Comparison of ENCODE assay signal across 8 mouse cellular contexts in the genomic region with DNA sequence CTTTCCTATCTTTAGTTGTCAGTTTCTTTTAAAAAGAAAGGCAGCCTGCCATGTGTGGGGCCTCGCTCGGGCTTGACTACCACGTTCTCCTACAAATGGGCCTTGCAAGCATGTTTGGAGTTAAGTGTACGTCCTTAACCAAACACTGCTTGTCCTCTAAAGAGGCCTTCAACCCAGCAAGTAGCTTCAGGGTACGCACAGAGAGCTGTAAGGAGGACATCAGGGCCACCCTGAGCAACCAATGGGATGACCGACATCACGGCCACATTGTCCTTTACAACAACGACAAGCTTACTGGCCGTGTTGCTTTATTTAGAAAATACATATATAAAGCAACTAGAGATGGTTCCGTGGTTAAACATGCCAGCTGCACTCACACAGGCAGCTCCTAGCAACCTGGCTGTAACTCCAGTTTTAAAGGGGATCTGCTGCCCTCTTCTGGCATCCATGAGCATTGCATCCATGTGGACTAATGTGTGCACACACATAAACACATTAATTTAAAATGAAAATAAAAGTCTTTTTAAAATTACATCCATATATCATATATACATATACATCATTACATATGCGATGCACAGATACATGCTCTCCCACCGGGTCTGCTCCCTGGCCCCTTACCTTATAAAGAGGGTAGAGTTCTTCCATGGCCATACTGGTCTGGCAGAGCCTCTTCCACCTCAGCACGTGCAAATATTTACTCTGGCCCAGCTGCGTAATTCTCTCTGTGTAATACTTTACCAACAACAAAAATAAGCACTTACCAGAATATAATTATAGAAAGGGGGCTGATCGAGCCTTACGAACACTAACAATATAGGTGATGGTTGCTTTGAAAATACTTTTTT. TPM values are rescaled to one million over a fixed set of nuclear protein-coding genes. Genes with fewer than 3 reads are reported as not detected.
DNase-seq lines count a peak whose midpoint lies in the region; ATAC-seq and TF ChIP-seq lines count a peak whose summit lies in the region.

No protein-coding gene starts in this region.

- TF ChIP-seq POLR2A in myocyte (IDR thresholded peaks at IDR 0.05; ENCODE audit: insufficient read length, low read depth) = no peak

- no peaks in the 10 kb centered on the region for H3K9me3 ChIP-seq in liver, embryonic 12.5 days (replicated peaks)
- no peaks in the 10 kb centered on the region for H3K9me3 ChIP-seq in intestine, postnatal 0 days (ENCODE audit: control insufficient read depth)
- H3K9me3 ChIP-seq in limb, embryonic 13.5 days = peaks cover 5% of the 10 kb centered on the region; the same call in 1 of the 2 replicates

- ATAC-seq in liver, embryonic 12.5 days = no peak
- peak; percentile 44; the same call in 1 of the 2 replicates for ATAC-seq in intestine, postnatal 0 days
- ATAC-seq in limb, embryonic 13.5 days (ENCODE audit: low FRiP score, low read depth) = peak; percentile 64; the same call in 1 of the 2 replicates

- no peaks in the 10 kb centered on the region for H3K36me3 ChIP-seq in liver, embryonic 12.5 days
- H3K36me3 ChIP-seq in intestine, postnatal 0 days (ENCODE audit: control insufficient read depth, insufficient read depth) = no peaks in the 10 kb centered on the region
- no peaks in the 10 kb centered on the region for H3K36me3 ChIP-seq in limb, embryonic 13.5 days
- no peaks in the 10 kb centered on the region for H3K36me3 ChIP-seq in myocyte (ENCODE audit: control insufficient read depth, insufficient read depth)

- no peak overlapping the region for H3K27ac ChIP-seq in liver, embryonic 12.5 days
- H3K27ac ChIP-seq in intestine, postnatal 0 days (ENCODE audit: low read depth, low read length) = no peak overlapping the region
- H3K27ac ChIP-seq in limb, embryonic 13.5 days = no peak overlapping the region

- peaks cover 12% of the 10 kb centered on the region for H3K4me1 ChIP-seq in liver, embryonic 12.5 days
- no peaks in the 10 kb centered on the region for H3K4me1 ChIP-seq in intestine, postnatal 0 days (replicated peaks; ENCODE audit: control insufficient read depth, insufficient read depth, low read length)
- peaks cover 11% of the 10 kb centered on the region for H3K4me1 ChIP-seq in limb, embryonic 13.5 days

- peak; percentile 90 for TF ChIP-seq CTCF in intestine, postnatal 0 days (IDR thresholded peaks at IDR 0.05; ENCODE audit: low read depth)

- no peak overlapping the region for H3K4me2 ChIP-seq in liver, embryonic 12.5 days
- H3K4me2 ChIP-seq in intestine, postnatal 0 days (replicated peaks; ENCODE audit: low read depth) = no peak overlapping the region
- H3K4me2 ChIP-seq in limb, embryonic 13.5 days (replicated peaks) = no peak overlapping the region
- H3K4me2 ChIP-seq in myocyte (ENCODE audit: low read depth) = peak overlapping the region; percentile 55

- H3K4me3 ChIP-seq in liver, embryonic 12.5 days = no peak overlapping the region
- H3K4me3 ChIP-seq in intestine, postnatal 0 days (ENCODE audit: low read depth, low read length) = no peak overlapping the region
- no peak overlapping the region for H3K4me3 ChIP-seq in limb, embryonic 13.5 days
- H3K4me3 ChIP-seq in myocyte = no peak overlapping the region

- no peak overlapping the region for H3ac ChIP-seq in myocyte (ENCODE audit: control insufficient read depth, insufficient read length)

- DNase-seq in liver = peak; percentile 78
- peak; percentile 89 for DNase-seq in embryo, embryonic 10 days (ENCODE audit: low spot score)
- peak; percentile 42 for DNase-seq in gastrocnemius, postnatal 25 days
- peak; percentile 80 to 92 for DNase-seq in spleen, postnatal 4 days (ENCODE audit: low spot score in 2 of 2)

- H3K9ac ChIP-seq in liver, embryonic 12.5 days = no peak overlapping the region
- no peak overlapping the region for H3K9ac ChIP-seq in intestine, postnatal 0 days (ENCODE audit: low read depth, low read length)
- H3K9ac ChIP-seq in limb, embryonic 13.5 days = no peak overlapping the region

- H3K79me2 ChIP-seq in myocyte (ENCODE audit: control insufficient read depth, insufficient read depth) = no peaks in the 10 kb centered on the region

- peaks cover 26% of the 10 kb centered on the region for H3K27me3 ChIP-seq in liver, embryonic 12.5 days (replicated peaks)
- no peaks in the 10 kb centered on the region for H3K27me3 ChIP-seq in intestine, postnatal 0 days (replicated peaks; ENCODE audit: control insufficient read depth, insufficient read depth, low read length)
- H3K27me3 ChIP-seq in limb, embryonic 13.5 days = no peaks in the 10 kb centered on the region; the same call in 1 of the 2 replicates
- H3K27me3 ChIP-seq in myocyte (ENCODE audit: control insufficient read depth, insufficient read depth, insufficient read length) = no peaks in the 10 kb centered on the region

- WGBS in liver, embryonic 12.5 days (ENCODE audit: insufficient replicate concordance) = 38% methylated on average over 16 of the region's 16 CpGs
- WGBS in intestine, postnatal 0 days = 29% methylated on average over 16 of the region's 16 CpGs
- WGBS in limb, embryonic 13.5 days = 44% methylated on average over 16 of the region's 16 CpGs

TF ChIP-seq in myocyte, 11 proteins besides CTCF, POLR2A, EP300 and RAD21:
- TF ChIP-seq MYOD1 (IDR thresholded peaks at IDR 0.05; ENCODE audit: control insufficient read depth in 1 of 3, insufficient read length in 2 of 3, low read depth in 2 of 3) (peak in 1 of 3 experiments; percentile 15), MAX (IDR thresholded peaks at IDR 0.05; ENCODE audit: low read depth) (no peak), SRF (IDR thresholded peaks at IDR 0.05; ENCODE audit: control insufficient read depth, insufficient read length, low read depth) (no peak), MYOG (IDR thresholded peaks at IDR 0.05; ENCODE audit: control insufficient read depth in 1 of 3, insufficient read depth in 1 of 3, insufficient read length in 2 of 3, low read depth in 2 of 3) (peak in 1 of 3 experiments; percentile 51), TCF3 (IDR thresholded peaks at IDR 0.05; ENCODE audit: insufficient read length, low read depth) (no peak)

RNA-seq across cellular contexts. Expression of gene Ccdc162, which starts 33.7 kb away (rescaled TPM):
- 0.08 TPM in 2 replicates for polyA plus RNA-seq in liver, embryonic 12.5 days (2016; fragmentation: Nextera tagmentation; extraction: Ambion mirVana)
- under 1 TPM; 0.33 to 0.59 TPM for total RNA-seq in gastrocnemius, postnatal 25 days (2021)
- 8.3 and 8.4 TPM in 2 replicates for polyA plus RNA-seq in intestine, postnatal 0 days (2015; fragmentation: Nextera tagmentation; extraction: Ambion mirVana)
- 1.2 and 1.4 TPM in 2 replicates for polyA plus RNA-seq in limb, embryonic 13.5 days (2015; fragmentation: Nextera tagmentation; extraction: Ambion mirVana)
- polyA plus RNA-seq in myocyte (2012; fragmentation: generic; extraction: Trizol) = 5.0 TPM
